Mouse (Mus musculus) brown adipose tissue, adult 24 weeks (tissue): ENCODE measurements at regions not wholly inside any gene's neighbourhood (a gene's known extent, or its start where the extent isn't known, plus 50 kb on each side); places are given as distances from the start of the nearest gene placed in this dataset.
"Not testable (repeated sequence)": the region's sequence is repeated elsewhere in the genome, so short reads cannot be mapped to it uniquely, and the experiment has no call there.

ENCODE experiments used
- H3K27ac ChIP-seq: fragments of 200-500 bp; replicated peaks from 2 replicates; pipeline ENCODE4 v1.5.1; 2012; ENCODE audit warnings: low read depth, mild to moderate bottlenecking, low read length
- H3K4me1 ChIP-seq: fragments of 200-500 bp; 2 replicates; pipeline ENCODE4 v1.6.1; 2012; ENCODE audit warnings: low read length, mixed read lengths; ENCODE audit not compliant: control insufficient read depth, insufficient read depth, insufficient read length
- H3K4me3 ChIP-seq: fragments of 200-500 bp; 2 replicates; pipeline ENCODE4 v1.5.1; 2012; ENCODE audit warnings: low read depth, mild to moderate bottlenecking, low read length, moderate library complexity; ENCODE audit not compliant: insufficient read depth

DNA sequence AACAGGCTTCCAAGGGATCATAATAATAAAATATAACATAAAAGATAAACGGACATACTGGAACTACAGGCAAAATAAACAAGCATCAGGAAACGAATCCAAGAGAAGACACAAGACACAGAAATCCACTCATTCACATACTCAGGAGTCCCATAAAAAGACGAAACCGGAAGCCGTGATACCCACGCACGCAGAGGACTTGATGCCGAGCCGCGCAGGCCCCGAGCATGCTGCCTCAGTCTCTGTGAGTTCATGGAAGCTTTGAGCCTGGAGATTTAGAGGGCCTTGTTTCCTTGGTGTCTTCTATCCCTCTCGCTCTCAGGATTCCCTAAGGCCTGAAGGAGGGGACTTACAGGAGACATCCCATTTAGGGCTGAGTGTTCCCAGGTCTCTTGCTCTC lies 57.3 kb upstream of the Dyrk2 start:
- Histone ChIP-seq H3K27ac (no peak overlapping the region), H3K4me3 (no peak overlapping the region), H3K4me1 (no peaks in the 10 kb centered on the region)

DNA sequence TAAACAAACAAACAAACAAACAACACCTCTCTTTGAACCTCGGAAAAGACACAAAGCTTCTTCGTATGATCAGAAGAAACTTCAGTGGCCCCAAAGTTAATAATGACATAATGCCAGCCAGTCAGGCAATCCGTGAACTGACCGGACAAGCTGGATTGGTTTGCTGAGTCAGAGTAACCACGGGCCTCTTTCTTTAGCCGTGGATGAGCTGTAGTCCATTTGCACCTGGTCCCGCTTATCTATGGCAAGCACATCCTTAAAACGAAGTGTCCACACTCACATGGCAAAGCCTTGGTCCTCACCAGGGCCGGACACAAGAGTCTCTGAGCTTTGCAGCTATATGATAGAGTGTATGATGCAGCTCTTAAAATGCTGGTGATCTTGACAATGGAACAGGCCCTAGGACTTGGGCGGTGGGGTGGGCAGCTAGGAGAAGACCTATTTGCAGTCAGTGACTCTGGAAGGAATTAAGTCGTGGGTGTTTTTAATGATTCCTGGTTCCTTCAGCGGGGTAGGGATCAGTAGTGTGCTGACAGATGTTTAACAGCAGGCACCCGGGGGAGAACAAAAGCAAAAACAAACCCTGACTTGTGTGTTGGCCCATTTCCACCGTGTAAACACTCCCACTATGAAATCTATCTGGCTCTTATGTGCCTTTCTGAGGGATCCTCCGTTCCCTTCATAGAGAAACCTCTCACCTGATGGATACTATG lies 53.6 kb upstream of the Dyrk2 start:
- H3K27ac ChIP-seq = no peak overlapping the region
- H3K4me3 ChIP-seq = no peak overlapping the region
- H3K4me1 ChIP-seq = no peaks in the 10 kb centered on the region

DNA sequence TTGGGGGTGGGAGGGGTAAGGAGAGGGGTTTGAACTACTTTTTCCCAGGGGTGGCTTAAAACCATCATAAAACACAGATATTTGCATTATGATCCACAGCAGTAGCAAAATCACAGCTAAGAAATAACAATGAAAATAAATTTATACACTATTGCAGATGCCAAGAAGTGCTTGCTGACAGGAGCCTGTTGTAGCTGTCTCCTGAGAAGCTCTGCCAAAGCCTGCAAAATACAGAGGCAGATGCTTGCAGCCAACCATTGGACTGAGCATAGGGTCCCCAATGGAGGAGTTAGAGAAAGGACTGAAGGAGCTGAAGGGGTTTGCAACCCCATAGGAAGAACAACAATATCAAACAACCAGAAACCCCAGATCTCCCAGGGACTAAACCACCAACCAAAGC lies 52.1 kb upstream of the Dyrk2 start:
- H3K4me3 ChIP-seq, H3K4me1 ChIP-seq, H3K27ac ChIP-seq: not testable (repeated sequence)
